Mouse (Mus musculus) thymus, adult 2 months (tissue): ENCODE measurements around the gene Midn.

Source experiments
- CTCF ChIP-seq: fragments of 200-500 bp; IDR thresholded peaks from 2 replicates; pipeline ENCODE4 v1.5.1; 2012; ENCODE audit warnings: mild to moderate bottlenecking, control low read depth, low read length, moderate library complexity, borderline replicate concordance; ENCODE audit not compliant: control insufficient read depth, poor library complexity, insufficient read depth; ENCODE audit errors: extremely low read depth
- POLR2A ChIP-seq: fragments of 200-500 bp; IDR thresholded peaks from 2 replicates; pipeline ENCODE4 v1.6.1; 2012; ENCODE audit warnings: mild to moderate bottlenecking, low read length, control low read depth, moderate library complexity; ENCODE audit not compliant: control insufficient read depth, poor library complexity, insufficient read depth; ENCODE audit errors: extremely low read depth

DNA sequence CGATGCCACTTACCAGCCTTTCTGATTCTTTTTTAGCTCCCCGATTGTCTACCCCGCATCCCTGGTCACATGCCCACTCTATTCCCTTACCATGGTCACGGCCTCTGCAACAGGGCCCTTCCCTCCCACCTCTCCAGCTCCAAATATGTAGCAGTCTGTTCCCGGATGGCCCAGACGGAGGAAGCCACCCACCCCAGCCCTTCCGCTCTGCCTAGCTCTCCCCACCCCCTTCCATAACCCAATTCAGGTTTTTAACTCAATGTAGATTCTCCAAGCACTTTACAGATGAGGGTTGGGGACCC lies 8.6 kb downstream of the Midn start:
- TF ChIP-seq POLR2A (no peak), CTCF (no peak)
